Mouse (Mus musculus) midbrain, embryonic 10.5 days (tissue): ENCODE measurements around the gene Nrg3. TPM values are rescaled to one million over a fixed set of nuclear protein-coding genes. Genes with fewer than 3 reads are reported as not detected.

Experiments
- DNase-seq: peaks from one replicate; pipeline ENCODE4 v3.0.0-alpha.2; 2017; ENCODE audit warnings: low spot score
- H3K27ac ChIP-seq: fragments of 300-500 bp; sonication (generic); replicated peaks from 2 replicates; pipeline ENCODE4 v1.5.1; 2016; ENCODE audit warnings: mild to moderate bottlenecking
- H3K27me3 ChIP-seq: fragments of 300-500 bp; sonication (generic); 2 replicates; pipeline ENCODE4 v1.6.1; 2016; ENCODE audit warnings: low read depth, mild to moderate bottlenecking; ENCODE audit not compliant: poor library complexity, severe bottlenecking
- H3K36me3 ChIP-seq: fragments of 300-500 bp; sonication (generic); 2 replicates; pipeline ENCODE4 v1.6.1; 2016; ENCODE audit warnings: mild to moderate bottlenecking, moderate library complexity
- H3K4me1 ChIP-seq: fragments of 300-500 bp; sonication (generic); 2 replicates; pipeline ENCODE4 v1.6.1; 2016
- H3K4me3 ChIP-seq: fragments of 300-500 bp; sonication (generic); 2 replicates; pipeline ENCODE4 v1.5.1; 2016; ENCODE audit warnings: mild to moderate bottlenecking, moderate library complexity
- H3K9me3 ChIP-seq: fragments of 300-500 bp; sonication (generic); replicated peaks from 2 replicates; pipeline ENCODE4 v1.6.1; 2016; ENCODE audit warnings: mild to moderate bottlenecking
- WGBS: fragments of 180-500 bp; shearing (Covaris S2); methylation state at CpG from one replicate; pipeline ENCODE4 v1.1.7; 2016; 5-methylcytosine and 5-hydroxymethylcytosine counted together
- polyA plus RNA-seq: library from polyadenylated mRNA; unstranded; fragments of >200 nt; fragmentation: Nextera tagmentation; extraction: Ambion mirVana; gene quantifications from 2 replicates; pipeline ENCODE4 v1.2.1, GENCODE M21; 2016

Nrg3 gene
- 0.28 and 0.87 TPM in 2 replicates for polyA plus RNA-seq

DNA sequence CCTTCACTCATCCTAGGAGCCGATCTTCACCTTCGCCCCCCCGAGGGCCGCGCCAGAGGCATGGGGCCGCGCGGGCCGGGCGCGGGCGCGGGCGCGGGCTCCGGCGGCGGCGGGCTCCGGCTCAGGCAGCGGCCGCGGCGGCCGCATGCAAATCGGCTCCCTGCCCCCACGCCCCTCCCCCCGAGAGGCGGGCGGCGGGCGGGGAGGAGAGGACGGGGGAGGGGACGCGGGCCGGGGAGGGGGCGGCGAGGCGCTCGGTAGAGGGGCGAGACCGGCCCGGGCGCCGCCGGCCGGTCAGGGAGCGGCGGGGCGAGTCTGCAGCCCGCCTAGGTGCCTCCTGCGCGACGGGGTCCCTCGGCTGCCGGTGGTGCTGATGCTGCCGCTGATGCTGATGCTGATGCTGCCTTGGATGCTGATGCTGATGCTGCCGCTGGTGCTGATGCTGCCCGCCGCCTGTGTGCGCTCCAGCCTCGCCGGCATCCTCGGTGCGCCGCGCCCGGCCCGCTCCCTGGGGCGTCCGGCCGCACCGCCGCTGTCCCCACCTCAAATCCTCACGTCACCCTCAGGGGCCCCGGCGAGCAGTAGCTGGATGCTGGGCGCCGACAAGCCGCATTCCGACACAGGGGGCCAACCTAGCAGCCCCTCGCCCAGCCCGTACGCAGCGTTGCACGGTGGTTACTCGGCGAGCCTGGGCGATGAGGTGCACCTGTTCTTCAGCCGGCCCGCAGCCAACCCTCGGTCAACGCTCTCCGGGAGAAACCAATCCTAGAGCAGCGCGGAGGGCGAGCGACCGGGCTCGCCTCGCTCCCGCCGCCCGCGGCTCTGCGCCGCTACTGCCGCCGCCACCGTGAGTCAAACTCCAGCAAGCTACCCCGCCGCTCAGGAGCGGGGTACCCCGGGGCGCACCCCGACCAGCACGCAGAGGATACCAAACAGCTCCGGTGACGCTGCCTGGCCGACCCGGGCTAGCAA, at the start of gene Nrg3:
Gene Nrg3 (minus strand): TSS at position 299 of the 972 bp plus-strand sequence.
- peak; percentile 67 for DNase-seq
- H3K4me1 ChIP-seq = peaks cover 29% of the 10 kb centered on the region
- peak within 1 kb of the TSS; percentile 75 for H3K27ac ChIP-seq
- 2% methylated on average over 111 of the region's 121 CpGs for WGBS
- peak within 1 kb of the TSS; percentile 69 for H3K4me3 ChIP-seq
- H3K27me3 ChIP-seq = peaks cover 69% of the 10 kb centered on the region
- no peaks in the 10 kb centered on the region for H3K36me3 ChIP-seq
- H3K9me3 ChIP-seq = no peaks in the 10 kb centered on the region

GRCm38 (mm10) chr14:39508956-39509355, 36.1 kb upstream of the Nrg3 start:
- Histone ChIP-seq H3K4me3 (no peak overlapping the region), H3K4me1 (no peaks in the 10 kb centered on the region), H3K27ac (no peak overlapping the region), H3K27me3 (no peaks in the 10 kb centered on the region), H3K9me3 (peaks cover 7% of the 10 kb centered on the region), H3K36me3 (no peaks in the 10 kb centered on the region)
- 84% methylated on average over 1 of the region's 1 CpGs for WGBS
- DNase-seq = no peak

DNA sequence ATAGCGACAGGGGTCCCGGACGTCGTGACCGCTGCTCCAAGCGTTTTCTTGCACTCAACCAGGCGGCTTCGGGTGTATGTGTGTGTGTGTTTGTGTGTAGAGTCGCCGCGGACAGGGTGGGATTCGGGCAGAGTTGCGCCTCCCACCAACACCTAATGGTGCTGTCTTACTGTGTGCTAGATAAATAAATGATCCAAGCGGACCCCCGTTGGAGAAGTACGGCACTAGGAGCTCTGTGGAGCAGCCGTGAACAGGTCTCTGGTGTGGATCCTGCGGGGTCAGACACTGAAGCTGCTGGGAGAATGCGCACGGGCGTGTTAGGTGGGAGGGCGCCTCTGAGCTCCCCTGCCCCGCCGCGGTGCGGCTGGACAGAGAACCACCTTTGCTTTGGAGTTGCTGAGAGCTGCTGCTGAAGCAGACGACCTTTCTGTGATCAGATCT, 903 bp upstream of the Nrg3 start:
- Histone ChIP-seq H3K4me3 (peak overlapping the region; percentile 69), H3K27ac (peak overlapping the region; percentile 75; the same call in 1 of the 2 replicates), H3K4me1 (peaks cover 29% of the 10 kb centered on the region), H3K36me3 (no peaks in the 10 kb centered on the region), H3K27me3 (peaks cover 69% of the 10 kb centered on the region), H3K9me3 (no peaks in the 10 kb centered on the region)
- WGBS = 1% methylated on average over 27 of the region's 27 CpGs
- peak; percentile 61 for DNase-seq

DNA sequence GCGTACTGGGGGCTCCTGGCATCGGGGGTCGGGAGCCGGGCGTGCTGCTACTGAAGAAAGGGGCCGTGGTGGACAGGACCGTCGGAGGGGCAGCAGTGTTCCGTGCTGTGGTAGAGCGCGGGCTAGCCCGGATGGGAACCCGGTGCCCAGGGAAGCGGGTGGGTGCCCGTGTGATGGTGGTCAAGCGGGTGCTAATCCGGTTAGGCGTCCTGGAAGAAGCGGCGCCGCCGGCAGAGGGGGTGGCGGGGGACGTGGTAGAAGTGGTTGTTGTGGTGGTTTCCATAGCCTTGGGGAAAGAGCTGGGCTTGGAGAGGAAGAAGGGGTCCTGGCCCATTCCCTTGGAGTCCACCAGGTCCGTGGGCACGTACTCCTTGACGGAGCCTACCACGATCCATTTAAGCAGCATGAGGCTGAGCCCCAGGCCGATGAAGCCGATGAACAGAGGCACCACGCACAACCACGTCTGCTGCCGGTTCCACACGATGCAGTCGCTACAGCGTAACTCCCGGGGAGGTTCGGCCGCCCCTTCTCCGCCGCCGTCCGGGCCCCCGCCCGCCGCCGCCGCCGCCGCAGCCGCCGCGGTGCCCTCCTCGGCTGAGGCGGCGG, 639 bp downstream of the Nrg3 start:
- Histone ChIP-seq H3K36me3 (no peaks in the 10 kb centered on the region), H3K4me3 (peak overlapping the region; percentile 69), H3K27me3 (peaks cover 69% of the 10 kb centered on the region), H3K9me3 (no peaks in the 10 kb centered on the region), H3K27ac (peak overlapping the region; percentile 75), H3K4me1 (peaks cover 29% of the 10 kb centered on the region)
- peak; percentile 19 for DNase-seq
- 1% methylated on average over 56 of the region's 56 CpGs for WGBS

DNA sequence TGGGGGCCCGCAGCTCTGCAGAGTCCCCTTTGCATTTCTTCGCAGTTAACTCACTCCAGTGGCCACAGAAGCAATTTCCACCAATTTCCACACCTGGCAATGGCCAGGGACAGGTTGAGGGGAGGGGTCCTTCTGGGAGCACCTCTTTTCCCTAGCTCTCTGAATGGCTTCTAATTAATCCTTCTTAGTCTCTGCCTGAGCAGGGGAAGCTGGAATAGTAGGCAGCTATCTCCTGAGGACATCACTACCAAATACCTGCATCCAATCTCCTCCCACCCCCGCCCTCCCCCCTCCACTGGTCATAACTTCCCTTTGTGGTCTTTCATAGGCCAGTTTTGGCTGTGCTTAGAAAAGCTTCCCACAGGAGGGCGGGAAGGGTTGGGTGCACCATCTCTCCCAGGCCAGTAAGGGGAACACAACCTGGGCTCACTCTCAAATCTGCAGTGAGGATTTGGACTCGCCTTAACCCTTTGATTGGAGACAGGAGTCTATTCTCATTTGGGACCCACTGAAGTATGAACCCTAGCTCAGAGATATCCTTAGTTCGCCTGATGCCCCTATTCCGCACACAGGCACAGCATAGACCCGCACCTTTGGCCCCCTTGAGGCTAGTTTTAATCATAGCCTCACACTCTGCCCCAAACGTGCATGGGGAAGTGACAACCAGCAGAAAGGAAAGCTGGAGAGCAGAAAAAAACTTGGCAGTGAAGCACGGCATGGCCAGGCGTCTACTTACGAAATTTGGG, 1.5 kb downstream of the Nrg3 start:
- Histone ChIP-seq H3K36me3 (no peaks in the 10 kb centered on the region), H3K27me3 (peaks cover 68% of the 10 kb centered on the region), H3K4me3 (peak overlapping the region; percentile 69), H3K4me1 (peaks cover 29% of the 10 kb centered on the region), H3K27ac (no peak overlapping the region), H3K9me3 (no peaks in the 10 kb centered on the region)
- WGBS = 2% methylated on average over 12 of the region's 12 CpGs
- peak; percentile 30 for DNase-seq

DNA sequence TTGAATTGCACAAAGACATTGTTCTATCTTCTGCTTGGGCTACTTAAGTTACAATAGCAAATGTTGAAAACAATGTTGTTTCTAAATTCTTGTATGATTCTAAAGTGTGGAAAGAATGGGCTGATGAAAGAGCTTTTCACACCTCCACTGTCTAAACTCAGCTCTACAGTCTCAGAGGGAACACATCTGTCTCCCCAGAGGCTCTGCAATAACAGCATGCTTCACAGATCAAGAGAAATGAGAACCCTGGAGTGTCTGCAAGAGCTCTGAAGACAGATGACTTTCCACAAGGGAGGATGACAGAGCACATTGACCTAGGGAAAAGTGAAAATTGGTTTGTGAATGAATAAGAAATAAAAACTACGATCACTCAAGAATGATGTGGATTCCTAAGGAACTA, 27.4 kb downstream of the Nrg3 start:
- Histone ChIP-seq H3K9me3 (no peaks in the 10 kb centered on the region), H3K4me3 (no peak overlapping the region), H3K27me3 (no peaks in the 10 kb centered on the region), H3K36me3 (no peaks in the 10 kb centered on the region), H3K4me1 (no peaks in the 10 kb centered on the region), H3K27ac (no peak overlapping the region)
- DNase-seq = no peak
- 83% methylated on average over 1 of the region's 1 CpGs for WGBS

- DNase-seq = no peak
- Histone ChIP-seq H3K27ac (no peak overlapping the region), H3K27me3 (no peaks in the 10 kb centered on the region), H3K4me3 (no peak overlapping the region), H3K36me3 (no peaks in the 10 kb centered on the region), H3K9me3 (no peaks in the 10 kb centered on the region), H3K4me1 (no peaks in the 10 kb centered on the region)
- 90% methylated on average over 5 of the region's 5 CpGs for WGBS
Observed at GRCm38 (mm10) chr14:39428503-39428902, 44.4 kb downstream of the Nrg3 start.

DNA sequence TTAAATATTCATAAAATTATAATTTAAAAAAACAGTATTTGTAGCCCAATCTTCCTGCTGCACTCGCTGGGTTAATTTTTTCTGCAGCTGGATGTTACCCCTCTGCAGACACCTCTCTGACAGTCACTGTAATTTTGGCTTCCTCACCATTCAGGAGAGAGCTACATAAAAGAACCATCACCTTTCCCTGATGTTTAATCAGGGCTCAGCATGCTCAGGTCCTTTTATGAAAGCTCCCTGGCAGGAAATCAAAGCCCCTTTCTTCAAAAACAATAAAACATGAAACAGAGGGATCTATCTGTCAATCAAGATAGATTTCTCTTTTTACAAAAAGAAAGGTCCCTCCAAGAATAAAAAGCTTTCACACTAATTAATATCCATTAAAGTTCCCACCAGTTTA, 51.0 kb downstream of the Nrg3 start:
- Histone ChIP-seq H3K4me1 (peaks cover 7% of the 10 kb centered on the region), H3K27me3 (no peaks in the 10 kb centered on the region), H3K36me3 (no peaks in the 10 kb centered on the region), H3K9me3 (no peaks in the 10 kb centered on the region), H3K27ac (no peak overlapping the region), H3K4me3 (no peak overlapping the region)
- DNase-seq = no peak
- 68% methylated on average over 1 of the region's 1 CpGs for WGBS

GRCm38 (mm10) chr14:39413270-39413669, 59.6 kb downstream of the Nrg3 start:
- DNase-seq = no peak
- 69% methylated on average over 9 of the region's 9 CpGs for WGBS
- Histone ChIP-seq H3K27ac (no peak overlapping the region), H3K27me3 (no peaks in the 10 kb centered on the region), H3K4me1 (no peaks in the 10 kb centered on the region), H3K9me3 (no peaks in the 10 kb centered on the region), H3K4me3 (no peak overlapping the region), H3K36me3 (no peaks in the 10 kb centered on the region)

GRCm38 (mm10) chr14:39386845-39387244, 86.0 kb downstream of the Nrg3 start:
- no peaks in the 10 kb centered on the region for H3K4me1 ChIP-seq
- DNase-seq = no peak

DNA sequence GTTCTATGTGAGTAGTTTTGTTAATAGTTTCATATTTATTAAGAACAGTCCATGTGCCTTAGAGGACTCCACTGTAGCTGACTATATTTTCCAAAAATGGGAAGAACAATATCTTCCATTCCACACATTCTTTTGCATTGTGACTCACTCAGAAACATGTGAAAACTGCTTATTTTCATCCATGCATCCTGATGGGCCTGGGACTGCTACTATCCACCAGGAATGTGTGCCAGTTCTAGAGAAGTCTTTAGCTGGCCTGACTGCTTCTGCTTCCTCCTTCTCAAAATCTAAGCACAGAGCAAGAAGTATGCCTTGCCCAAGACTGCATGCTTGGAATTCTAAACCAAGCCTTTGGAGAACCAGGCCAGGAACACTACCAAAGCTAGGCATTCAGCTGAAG, 91.6 kb downstream of the Nrg3 start:
- no peak for DNase-seq
- H3K27me3 ChIP-seq = no peaks in the 10 kb centered on the region
- no peaks in the 10 kb centered on the region for H3K36me3 ChIP-seq
- no peak overlapping the region for H3K27ac ChIP-seq
- no peaks in the 10 kb centered on the region for H3K9me3 ChIP-seq
- H3K4me3 ChIP-seq = no peak overlapping the region
- no peaks in the 10 kb centered on the region for H3K4me1 ChIP-seq

More at GRCm38 (mm10) chr14:39386845-39387244, 86.0 kb downstream of the Nrg3 start:
- Histone ChIP-seq H3K36me3 (no peaks in the 10 kb centered on the region), H3K27ac (no peak overlapping the region), H3K9me3 (no peaks in the 10 kb centered on the region), H3K27me3 (no peaks in the 10 kb centered on the region), H3K4me3 (no peak overlapping the region)

- DNase-seq = no peak
- H3K4me3 ChIP-seq = no peak overlapping the region
- H3K4me1 ChIP-seq = no peaks in the 10 kb centered on the region
- 89% methylated on average over 1 of the region's 1 CpGs for WGBS
- H3K27me3 ChIP-seq = no peaks in the 10 kb centered on the region
- no peak overlapping the region for H3K27ac ChIP-seq
- no peaks in the 10 kb centered on the region for H3K36me3 ChIP-seq
- H3K9me3 ChIP-seq = no peaks in the 10 kb centered on the region
Observed at GRCm38 (mm10) chr14:39373220-39373619, 99.7 kb downstream of the Nrg3 start.
